Mouse (Mus musculus) kidney, postnatal 4 days (tissue): ENCODE results near the gene Uqcc3.
A peak's percentile ranks its signal among the peaks of the same experiment; 100 is the strongest.
"Not testable (repeated sequence)": the region's sequence is repeated elsewhere in the genome, so short reads cannot be mapped to it uniquely, and the experiment has no call there.

Source experiments
- DNase-seq, 2 experiments: peaks; one replicate each; pipeline ENCODE4 v3.0.0; 2021; ENCODE audit warnings: mixed read lengths in 2 of 2

Uqcc3 gene

GRCm38 (mm10) chr19:8892829-8893766 is 12.4 kb upstream of the Uqcc3 start, which contains the start of gene Ints5:
Ints5 (plus strand) TSS chr19:8893005.
- peak; percentile 89 to 91 for DNase-seq

GRCm38 (mm10) chr19:8888511-8889385 is 8.0 kb upstream of the Uqcc3 start, which contains the start of the genes 1810009A15Rik and Gm49416:
1810009A15Rik (plus strand) TSS chr19:8888853.
Gm49416 (plus strand) TSS chr19:8888926.
- peak; percentile 95 to 98 for DNase-seq

- no peak for DNase-seq
These were observed 7.1 kb upstream of the Uqcc3 start for GRCm38 (mm10) chr19:8887585-8888463.

- DNase-seq = no peak
These were observed 6.3 kb upstream of the Uqcc3 start for GRCm38 (mm10) chr19:8886916-8887584.

GRCm38 (mm10) chr19:8883616-8884015 is 2.9 kb upstream of the Uqcc3 start, which contains the start of the genes Lbhd1 and Gm49403:
Lbhd1 (plus strand) TSS chr19:8883732.
Gm49403 (plus strand) TSS chr19:8883930.
- DNase-seq = no peak

- DNase-seq = no peak
These were observed 290 bp upstream of the Uqcc3 start for GRCm38 (mm10) chr19:8881034-8881392.

GRCm38 (mm10) chr19:8875031-8875430 is 5.7 kb downstream of the Uqcc3 start:
- no peak for DNase-seq

- no peak for DNase-seq
These were observed 8.4 kb downstream of the Uqcc3 start for GRCm38 (mm10) chr19:8872266-8872840.

GRCm38 (mm10) chr19:8871267-8872186 is 9.2 kb downstream of the Uqcc3 start, which contains the start of gene Ubxn1:
Ubxn1 (plus strand) TSS chr19:8871496.
- DNase-seq = peak; percentile 95 to 97

GRCm38 (mm10) chr19:8870838-8871237 is 9.9 kb downstream of the Uqcc3 start:
- no peak for DNase-seq

GRCm38 (mm10) chr19:8870381-8870780 is 10.3 kb downstream of the Uqcc3 start:
- not testable (repeated sequence) for DNase-seq

GRCm38 (mm10) chr19:8864265-8864664 is 16.5 kb downstream of the Uqcc3 start:
- no peak for DNase-seq

- DNase-seq = peak in 1 of 2 experiments; percentile 45
These were observed 21.7 kb downstream of the Uqcc3 start for GRCm38 (mm10) chr19:8859018-8859417.

GRCm38 (mm10) chr19:8857689-8858088 is 23.0 kb downstream of the Uqcc3 start:
- DNase-seq = peak; percentile 73 to 81

- no peak for DNase-seq
These were observed 27.6 kb downstream of the Uqcc3 start for GRCm38 (mm10) chr19:8853117-8853516.

- no peak for DNase-seq
These were observed 28.3 kb downstream of the Uqcc3 start for GRCm38 (mm10) chr19:8852236-8852928.

- no peak for DNase-seq
These were observed 29.1 kb downstream of the Uqcc3 start for GRCm38 (mm10) chr19:8851639-8852038.

GRCm38 (mm10) chr19:8850402-8850901 is 30.3 kb downstream of the Uqcc3 start, which contains the start of gene Lrrn4cl:
Lrrn4cl (plus strand) TSS chr19:8850768.
- peak; percentile 45 to 75 for DNase-seq

- DNase-seq = no peak
These were observed 32.4 kb downstream of the Uqcc3 start for GRCm38 (mm10) chr19:8848356-8848755.
